Mouse (Mus musculus) heart, adult 2 months (tissue): ENCODE measurements around the gene Unc93b1.

Experiments
- CTCF ChIP-seq: fragments of 200-600 bp; IDR thresholded peaks from 2 replicates; pipeline ENCODE4 v1.8.1; 2022; ENCODE audit warnings: antibody characterized with exemption, mild to moderate bottlenecking, moderate library complexity
- EP300 ChIP-seq: fragments of 200-500 bp; IDR thresholded peaks from 2 replicates; pipeline ENCODE4 v1.6.1; 2011; ENCODE audit warnings: low read depth, low read length, control low read depth; ENCODE audit not compliant: insufficient read depth
- POLR2A ChIP-seq: fragments of 200-500 bp; IDR thresholded peaks from 2 replicates; pipeline ENCODE4 v1.6.1; 2011; ENCODE audit warnings: mild to moderate bottlenecking, low read depth, low read length, control low read depth; ENCODE audit not compliant: insufficient read depth

DNA sequence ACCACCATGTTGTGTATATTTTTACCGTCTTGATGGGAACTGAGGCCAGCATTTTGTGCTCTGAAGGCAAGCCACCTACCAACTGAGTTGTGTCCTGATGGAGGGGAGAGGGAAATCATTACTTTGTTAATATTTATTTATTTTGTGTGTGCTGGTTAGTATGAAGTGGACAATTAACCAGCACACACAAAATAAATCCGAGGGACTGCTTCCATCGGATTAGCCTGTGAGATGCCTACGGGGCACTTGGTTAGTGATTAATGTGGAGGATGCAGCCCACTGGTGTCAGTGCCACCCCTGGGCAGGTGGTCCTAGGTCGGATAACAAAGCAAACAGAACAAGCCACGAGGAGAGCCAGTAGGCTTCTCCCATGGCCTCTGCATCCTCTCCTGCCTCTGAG lies 59.9 kb downstream of the Unc93b1 start:
- TF ChIP-seq CTCF, result no peak
- TF ChIP-seq EP300, result no peak
- TF ChIP-seq POLR2A, result no peak
